Comparison of ENCODE assay signal across 9 mouse cellular contexts in genomic region chr9:55110059-55110834, GRCm38 (mm10). TPM values are rescaled to one million over a fixed set of nuclear protein-coding genes. Genes with fewer than 3 reads are reported as not detected.
A peak's percentile ranks its signal among the peaks of the same experiment; 100 is the strongest.
DNase-seq lines count a peak whose midpoint lies in the region; ATAC-seq and TF ChIP-seq lines count a peak whose summit lies in the region.
"Had no signal": no experiment of that assay in that cellular context is flagged by ENCODE, and none has a peak within 500 bp of the region (broad histone marks: within the 10 kb centered on the region; RNA-seq: fewer than 3 reads in every experiment).

No protein-coding gene starts in this region.

- H3K4me1 ChIP-seq in heart, embryonic 13.5 days, result peaks cover 5% of the 10 kb centered on the region; the same call in 1 of the 2 replicates
- no peaks in the 10 kb centered on the region for H3K4me1 ChIP-seq in kidney, postnatal 0 days (replicated peaks; ENCODE audit: insufficient read depth, low read length)
- H3K4me1 ChIP-seq in liver, adult 2 months (ENCODE audit: control insufficient read depth, insufficient read depth, low read length), result 0 out of 2 replicates have a peak, but pooled peaks cover 2% of the 10 kb centered on the region
- H3K4me1 ChIP-seq in stomach, embryonic 14.5 days (ENCODE audit: control insufficient read depth, insufficient read depth, low read length), result no peaks in the 10 kb centered on the region

- 30% methylated on average over 16 of the region's 16 CpGs for WGBS in heart, embryonic 13.5 days
- WGBS in kidney, postnatal 0 days, result 30% methylated on average over 16 of the region's 16 CpGs
- WGBS in liver, adult 2 months, result 33% methylated on average over 16 of the region's 16 CpGs
- WGBS in stomach, embryonic 14.5 days, result 31% methylated on average over 16 of the region's 16 CpGs

- no peak overlapping the region for H3K9ac ChIP-seq in heart, embryonic 13.5 days
- no peak overlapping the region for H3K9ac ChIP-seq in kidney, postnatal 0 days (ENCODE audit: low read depth, low read length)
- no peak overlapping the region for H3K9ac ChIP-seq in liver, adult 2 months (ENCODE audit: low read depth, low read length)
- no peak overlapping the region for H3K9ac ChIP-seq in stomach, embryonic 14.5 days (replicated peaks; ENCODE audit: low read depth, low read length)

- no peak overlapping the region for H3K4me3 ChIP-seq in heart, embryonic 13.5 days
- no peak overlapping the region for H3K4me3 ChIP-seq in kidney, postnatal 0 days (replicated peaks; ENCODE audit: low read depth, low read length)
- H3K4me3 ChIP-seq in liver, adult 2 months (ENCODE audit: insufficient read depth, low read depth, low read length), result no peak overlapping the region
- no peak overlapping the region for H3K4me3 ChIP-seq in stomach, embryonic 14.5 days (ENCODE audit: low read depth, low read length)
- H3K4me3 ChIP-seq: erythroblast, embryonic 14.5 days had no signal

- peak; percentile 92 for TF ChIP-seq CTCF in kidney, postnatal 0 days (IDR thresholded peaks at IDR 0.05; ENCODE audit: low read depth)
- peak; percentile 97 for TF ChIP-seq CTCF in liver, adult 2 months (IDR thresholded peaks at IDR 0.05; ENCODE audit: low read depth, low read length)

- no peaks in the 10 kb centered on the region; the same call in 1 of the 2 replicates for H3K27me3 ChIP-seq in heart, embryonic 13.5 days (replicated peaks)
- no peaks in the 10 kb centered on the region for H3K27me3 ChIP-seq in kidney, postnatal 0 days (ENCODE audit: insufficient read depth, low read length)
- no peaks in the 10 kb centered on the region for H3K27me3 ChIP-seq in liver, adult 2 months (ENCODE audit: control insufficient read depth, insufficient read depth, low read length)
- no peaks in the 10 kb centered on the region for H3K27me3 ChIP-seq in stomach, embryonic 14.5 days (ENCODE audit: control insufficient read depth, insufficient read depth, low read length)

- no peaks in the 10 kb centered on the region for H3K79me2 ChIP-seq in liver, adult 2 months (ENCODE audit: control insufficient read depth, insufficient read depth, low read length)

- no peaks in the 10 kb centered on the region for H3K9me3 ChIP-seq in heart, embryonic 13.5 days
- H3K9me3 ChIP-seq in kidney, postnatal 0 days (replicated peaks; ENCODE audit: low read length), result no peaks in the 10 kb centered on the region
- no peaks in the 10 kb centered on the region for H3K9me3 ChIP-seq in stomach, embryonic 14.5 days (ENCODE audit: control insufficient read depth, low read depth, low read length)

- no peak overlapping the region for H3K27ac ChIP-seq in heart, embryonic 13.5 days (replicated peaks)
- no peak overlapping the region for H3K27ac ChIP-seq in kidney, postnatal 0 days
- no peak overlapping the region for H3K27ac ChIP-seq in liver, adult 2 months (replicated peaks; ENCODE audit: insufficient read depth, low read depth, low read length)
- no peak overlapping the region for H3K27ac ChIP-seq in stomach, embryonic 14.5 days (ENCODE audit: low read length)

- no peak overlapping the region for H3K4me2 ChIP-seq in heart, embryonic 13.5 days
- H3K4me2 ChIP-seq in kidney, postnatal 0 days (ENCODE audit: low read length), result no peak overlapping the region
- no peak overlapping the region for H3K4me2 ChIP-seq in stomach, embryonic 14.5 days (replicated peaks; ENCODE audit: low read depth, low read length)

- no peak for TF ChIP-seq POLR2A in liver, adult 2 months (IDR thresholded peaks at IDR 0.05; ENCODE audit: extremely low read depth, insufficient read depth, low read length)

- peak; percentile 66; the same call in 1 of the 2 replicates for ATAC-seq in heart, embryonic 13.5 days (ENCODE audit: extremely low read depth, insufficient number of reproducible peaks, low FRiP score, low TSS enrichment)
- peak; percentile 90 for ATAC-seq in kidney, postnatal 0 days (replicated peaks; ENCODE audit: low FRiP score, low read depth)
- peak; percentile 86 for ATAC-seq in stomach, embryonic 14.5 days (ENCODE audit: insufficient number of reproducible peaks, insufficient read depth, low FRiP score, low read depth)

- H3K36me3 ChIP-seq in heart, embryonic 13.5 days, result no peaks in the 10 kb centered on the region
- H3K36me3 ChIP-seq in kidney, postnatal 0 days (ENCODE audit: insufficient read depth, low read length), result no peaks in the 10 kb centered on the region
- no peaks in the 10 kb centered on the region for H3K36me3 ChIP-seq in liver, adult 2 months (ENCODE audit: control insufficient read depth, insufficient read depth, low read length)
- no peaks in the 10 kb centered on the region for H3K36me3 ChIP-seq in stomach, embryonic 14.5 days (ENCODE audit: control insufficient read depth, insufficient read depth, low read length)

- DNase-seq in CD4-positive, CD25-positive, alpha-beta regulatory T cell, adult 2 months (ENCODE audit: low read depth, low spot score), result peak; percentile 88
- peak; percentile 47 for DNase-seq in brain, embryonic 18.5 days (ENCODE audit: low read depth, low spot score)
- DNase-seq in fat pad, adult 2 months (ENCODE audit: extremely low read depth, low read depth, low spot score), result peak; percentile 30
- peak; percentile 93 for DNase-seq in kidney, postnatal 0 days (ENCODE audit: low spot score)
- peak; percentile 79 for DNase-seq in liver, adult 2 months (ENCODE audit: extremely low read depth, low read depth, low spot score)
- DNase-seq in natural killer cell, adult 2 months (ENCODE audit: low spot score in 2 of 2), result peak; percentile 74 to 77

RNA-seq across cellular contexts. Expression of gene Ube2q2, which starts 38.4 kb away (rescaled TPM):
- polyA plus RNA-seq in heart, embryonic 13.5 days (2015; fragmentation: Nextera tagmentation; extraction: Ambion mirVana), result 26.2 and 27.7 TPM in 2 replicates
- polyA plus RNA-seq in kidney, postnatal 0 days (2015; fragmentation: Nextera tagmentation; extraction: Ambion mirVana), result 29.7 and 30.5 TPM in 2 replicates
- total RNA-seq in liver, adult 2 months (2014; rRNA removed), result 17.4 and 18.2 TPM in 2 replicates
- 5.5 and 6.5 TPM in 2 replicates for polyA plus RNA-seq in liver, adult 2 months (2012; rRNA removed)
- 24.8 and 35.2 TPM in 2 replicates for polyA plus RNA-seq in stomach, embryonic 14.5 days (2014; fragmentation: Nextera tagmentation; extraction: Ambion mirVana)

Comparison
In these comparisons a context has a peak if more than half of its experiments do, and no peak if none do; other contexts are left out.
1. DNase-seq: peak in every context shown above with its lines; median percentile 93 in kidney, postnatal 0 days; 88 in CD4-positive, CD25-positive, alpha-beta regulatory T cell, adult 2 months; 79 in liver, adult 2 months; 76 in natural killer cell, adult 2 months; 47 in brain, embryonic 18.5 days; 30 in fat pad, adult 2 months.